In the genomic region with DNA sequence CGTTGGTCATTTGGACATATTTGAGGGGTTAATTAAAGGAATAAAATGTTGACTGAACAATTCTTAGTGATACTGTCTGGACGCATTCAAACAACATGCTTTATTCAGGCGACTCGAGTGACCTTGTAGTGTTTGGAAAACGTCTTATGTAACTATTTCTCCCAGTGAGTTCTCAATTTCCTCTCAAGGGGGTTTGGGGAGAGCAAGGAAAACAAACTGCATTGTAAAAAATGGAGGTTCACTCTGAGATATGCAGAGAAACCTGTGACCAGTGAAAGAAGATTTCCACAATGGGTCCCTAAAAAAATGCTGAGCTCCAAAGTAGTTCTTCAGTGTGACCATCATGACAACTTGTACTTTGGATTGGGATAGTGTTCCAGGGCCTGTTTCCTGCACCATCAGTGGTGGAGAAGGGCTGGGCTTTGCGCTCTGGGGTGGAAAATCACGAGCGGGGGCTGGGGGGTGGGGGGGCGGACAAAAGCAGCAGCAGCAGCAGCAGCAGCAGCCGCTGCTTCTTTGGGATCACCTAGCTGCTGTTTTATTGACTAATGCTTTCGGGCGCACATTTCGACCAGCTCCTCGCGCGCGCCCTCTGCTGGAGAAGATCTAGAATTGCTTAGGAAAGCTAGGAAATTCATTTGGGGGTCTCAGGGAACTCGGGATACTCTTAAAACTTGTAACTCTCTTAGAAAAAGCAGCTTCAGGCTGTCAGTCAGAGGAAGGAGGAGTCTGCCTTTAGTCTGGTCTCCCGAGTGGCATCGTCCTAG, we compare ENCODE assay signal across 8 mouse cellular contexts.
DNase-seq lines count a peak whose midpoint lies in the region; ATAC-seq lines count a peak whose summit lies in the region.

No protein-coding gene starts in this region.

- 6% methylated on average over 20 of the region's 20 CpGs for WGBS in forebrain, embryonic 14.5 days
- 8% methylated on average over 20 of the region's 20 CpGs for WGBS in hindbrain, embryonic 16.5 days
- WGBS in limb, embryonic 15.5 days: 6% methylated on average over 20 of the region's 20 CpGs
- WGBS in midbrain, embryonic 15.5 days: 7% methylated on average over 20 of the region's 20 CpGs

- H3K4me1 ChIP-seq in forebrain, embryonic 14.5 days (ENCODE audit: control insufficient read depth, insufficient read depth, low read length): no peaks in the 10 kb centered on the region
- no peaks in the 10 kb centered on the region; the same call in 1 of the 2 replicates for H3K4me1 ChIP-seq in hindbrain, embryonic 16.5 days (ENCODE audit: control insufficient read depth, insufficient read depth, low read depth, low read length)
- H3K4me1 ChIP-seq in limb, embryonic 15.5 days: peaks cover 3% of the 10 kb centered on the region; the same call in 1 of the 2 replicates
- H3K4me1 ChIP-seq in midbrain, embryonic 15.5 days: peaks cover 8% of the 10 kb centered on the region

- H3K36me3 ChIP-seq in forebrain, embryonic 14.5 days (ENCODE audit: control insufficient read depth, insufficient read depth, low read length): no peaks in the 10 kb centered on the region
- H3K36me3 ChIP-seq in hindbrain, embryonic 16.5 days (ENCODE audit: control insufficient read depth, insufficient read depth, low read length): no peaks in the 10 kb centered on the region
- H3K36me3 ChIP-seq in limb, embryonic 15.5 days: no peaks in the 10 kb centered on the region
- H3K36me3 ChIP-seq in midbrain, embryonic 15.5 days (replicated peaks): no peaks in the 10 kb centered on the region
- H3K36me3 ChIP-seq in splenic B cell, adult 2 months (ENCODE audit: control insufficient read depth, insufficient read depth, low read length, poor library complexity, severe bottlenecking): no peaks in the 10 kb centered on the region

- peak; percentile 43 for ATAC-seq in forebrain, embryonic 14.5 days
- ATAC-seq in hindbrain, embryonic 16.5 days: peak; percentile 65
- ATAC-seq in limb, embryonic 15.5 days (ENCODE audit: insufficient number of reproducible peaks, low FRiP score, low TSS enrichment, low read depth): no peak
- ATAC-seq in midbrain, embryonic 15.5 days (replicated peaks): peak; percentile 49; the same call in 1 of the 2 replicates

- DNase-seq in layer of hippocampus, adult 11-12 months (ENCODE audit: low spot score): peak; percentile 4
- DNase-seq in layer of hippocampus, adult 9-11 months: no peak
- DNase-seq in c-Kit-positive CD71-positive TER-119-positive erythroid progenitor cells, embryonic 14.5 days (ENCODE audit: low spot score): peak; percentile 24
- peak; percentile 72 for DNase-seq in forebrain, embryonic 14.5 days (ENCODE audit: low spot score)
- peak; percentile 40 for DNase-seq in splenic B cell, adult 2 months (ENCODE audit: low read depth, low spot score)

- no peak overlapping the region for H3K9ac ChIP-seq in forebrain, embryonic 14.5 days (ENCODE audit: low read length)
- H3K9ac ChIP-seq in hindbrain, embryonic 16.5 days (ENCODE audit: low read depth, low read length): peak overlapping the region; percentile 30; the same call in 1 of the 2 replicates
- no peak overlapping the region for H3K9ac ChIP-seq in limb, embryonic 15.5 days
- no peak overlapping the region for H3K9ac ChIP-seq in midbrain, embryonic 15.5 days

- H3K9me3 ChIP-seq in forebrain, embryonic 14.5 days (replicated peaks; ENCODE audit: control insufficient read depth, low read length): no peaks in the 10 kb centered on the region
- H3K9me3 ChIP-seq in hindbrain, embryonic 16.5 days (ENCODE audit: control insufficient read depth, low read length): no peaks in the 10 kb centered on the region
- H3K9me3 ChIP-seq in limb, embryonic 15.5 days: no peaks in the 10 kb centered on the region
- H3K9me3 ChIP-seq in midbrain, embryonic 15.5 days: no peaks in the 10 kb centered on the region

- peak overlapping the region; percentile 45 for H3K4me2 ChIP-seq in forebrain, embryonic 14.5 days (ENCODE audit: low read length)
- H3K4me2 ChIP-seq in hindbrain, embryonic 16.5 days (ENCODE audit: low read length): peak overlapping the region; percentile 57
- peak overlapping the region; percentile 51 for H3K4me2 ChIP-seq in limb, embryonic 15.5 days
- peak overlapping the region; percentile 56 for H3K4me2 ChIP-seq in midbrain, embryonic 15.5 days

- H3K27me3 ChIP-seq in forebrain, embryonic 14.5 days (replicated peaks; ENCODE audit: control insufficient read depth, insufficient read depth, low read length): no peaks in the 10 kb centered on the region
- H3K27me3 ChIP-seq in hindbrain, embryonic 16.5 days (replicated peaks; ENCODE audit: control insufficient read depth, insufficient read depth, low read length): no peaks in the 10 kb centered on the region
- no peaks in the 10 kb centered on the region for H3K27me3 ChIP-seq in limb, embryonic 15.5 days
- H3K27me3 ChIP-seq in midbrain, embryonic 15.5 days (replicated peaks): peaks cover 11% of the 10 kb centered on the region; the same call in 1 of the 2 replicates
- H3K27me3 ChIP-seq in splenic B cell, adult 2 months (ENCODE audit: control insufficient read depth, insufficient read depth, low read length, poor library complexity, severe bottlenecking): no peaks in the 10 kb centered on the region

- 0 out of 2 replicates have a peak overlapping the region, but pooled peaks have one; percentile 13 for H3K4me3 ChIP-seq in forebrain, embryonic 14.5 days (ENCODE audit: low read depth, low read length)
- H3K4me3 ChIP-seq in hindbrain, embryonic 16.5 days (ENCODE audit: low read length): peak overlapping the region; percentile 24; the same call in 1 of the 2 replicates
- H3K4me3 ChIP-seq in limb, embryonic 15.5 days: peak overlapping the region; percentile 19; the same call in 1 of the 2 replicates
- peak overlapping the region; percentile 26 for H3K4me3 ChIP-seq in midbrain, embryonic 15.5 days

- no peak overlapping the region for H3K27ac ChIP-seq in forebrain, embryonic 14.5 days (ENCODE audit: low read depth, low read length)
- H3K27ac ChIP-seq in hindbrain, embryonic 16.5 days (ENCODE audit: low read depth, low read length): no peak overlapping the region
- no peak overlapping the region for H3K27ac ChIP-seq in limb, embryonic 15.5 days
- no peak overlapping the region for H3K27ac ChIP-seq in midbrain, embryonic 15.5 days
